Mouse (Mus musculus) lung, postnatal 0 days (tissue): Measurements from ENCODE around the gene Noxa1. TPM values are rescaled to one million over a fixed set of nuclear protein-coding genes. Genes with fewer than 3 reads are reported as not detected.

ENCODE experiments used
- ATAC-seq: fragments of 200-750 bp; cut with Nextera tagmentation; 2 replicates; pipeline ENCODE4 v1.8.0; 2017; ENCODE audit warnings: moderate library complexity
- DNase-seq: peaks from one replicate; pipeline ENCODE4 v3.0.0-alpha.2; 2016; ENCODE audit warnings: low spot score
- H3K27ac ChIP-seq: fragments of 300-500 bp; sonication (generic); 2 replicates; pipeline ENCODE4 v1.5.1; 2014; ENCODE audit warnings: antibody characterized with exemption, mild to moderate bottlenecking, low read length, mixed read lengths
- H3K27me3 ChIP-seq: fragments of 300-500 bp; sonication (generic); replicated peaks from 2 replicates; pipeline ENCODE4 v1.6.1; 2014; ENCODE audit warnings: low read length, mixed read lengths; ENCODE audit not compliant: insufficient read depth
- H3K36me3 ChIP-seq: fragments of 300-500 bp; sonication (generic); 2 replicates; pipeline ENCODE4 v1.6.1; 2014; ENCODE audit warnings: low read length, mixed read lengths; ENCODE audit not compliant: insufficient read depth
- H3K4me1 ChIP-seq: fragments of 300-500 bp; sonication (generic); 2 replicates; pipeline ENCODE4 v1.6.1; 2014; ENCODE audit warnings: antibody characterized with exemption, low read depth, low read length, mixed read lengths; ENCODE audit not compliant: insufficient read depth
- H3K4me2 ChIP-seq: fragments of 300-500 bp; sonication (generic); replicated peaks from 2 replicates; pipeline ENCODE4 v1.6.1; 2014; ENCODE audit warnings: low read depth, mild to moderate bottlenecking, low read length, moderate library complexity, mixed read lengths
- H3K4me3 ChIP-seq: fragments of 300-500 bp; sonication (generic); 2 replicates; pipeline ENCODE4 v1.5.1; 2014; ENCODE audit warnings: low read depth, low read length
- H3K9ac ChIP-seq: fragments of 300-500 bp; sonication (generic); replicated peaks from 2 replicates; pipeline ENCODE4 v1.6.1; 2014; ENCODE audit warnings: low read depth, mild to moderate bottlenecking
- H3K9me3 ChIP-seq: fragments of 300-500 bp; sonication (generic); 2 replicates; pipeline ENCODE4 v1.6.1; 2016; ENCODE audit warnings: low read length, mixed read lengths
- CTCF ChIP-seq: IDR thresholded peaks from 2 replicates; pipeline ENCODE4 v1.5.1; 2016; ENCODE audit warnings: antibody characterized with exemption, mild to moderate bottlenecking
- EP300 ChIP-seq: IDR thresholded peaks from 2 replicates; pipeline ENCODE4 v1.6.1; 2016; ENCODE audit warnings: antibody characterized with exemption, mild to moderate bottlenecking, control low read depth
- WGBS: fragments of 180-500 bp; shearing (Covaris S2); extraction: QIAGEN DNeasy Blood & Tissue Kit; methylation state at CpG from one replicate; pipeline ENCODE4 v1.1.7; 2014; 5-methylcytosine and 5-hydroxymethylcytosine counted together
- polyA plus RNA-seq: library from polyadenylated mRNA; unstranded; fragments of >200 nt; fragmentation: Nextera tagmentation; extraction: Ambion mirVana; gene quantifications from 2 replicates; pipeline ENCODE4 v1.2.1, GENCODE M21; 2015

Gene Noxa1
- polyA plus RNA-seq, 1 experiment from 2014 or later, result 14.6 TPM

DNA sequence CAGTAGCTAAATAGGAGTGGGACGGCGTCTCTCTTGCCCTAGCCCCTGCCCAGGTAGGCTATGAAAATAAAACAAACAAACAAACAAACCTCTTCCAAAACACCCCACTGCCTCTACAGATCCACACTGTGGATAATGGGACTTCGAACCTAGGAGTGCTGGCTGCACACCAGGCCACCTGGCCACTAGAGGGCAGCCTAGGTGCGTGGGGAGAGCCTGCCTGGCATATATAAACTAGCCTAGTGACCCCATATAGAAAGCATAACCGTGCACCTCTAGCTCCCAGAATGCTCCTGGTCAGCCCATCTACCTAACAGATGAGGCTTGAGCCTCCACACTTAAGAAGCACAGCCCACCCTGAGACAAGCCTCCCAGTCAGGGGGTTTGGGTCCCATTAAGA, 32.3 kb upstream of the Noxa1 start:
- Histone ChIP-seq H3K36me3 (no peaks in the 10 kb centered on the region), H3K27ac (no peak overlapping the region), H3K4me1 (no peaks in the 10 kb centered on the region), H3K9ac (no peak overlapping the region), H3K4me2 (no peak overlapping the region), H3K27me3 (no peaks in the 10 kb centered on the region), H3K9me3 (no peaks in the 10 kb centered on the region), H3K4me3 (no peak overlapping the region)
- DNase-seq, result peak; percentile 68
- TF ChIP-seq CTCF (peak; percentile 88), EP300 (no peak)
- peak; percentile 63 for ATAC-seq
- WGBS, result 41% methylated on average over 5 of the region's 5 CpGs

DNA sequence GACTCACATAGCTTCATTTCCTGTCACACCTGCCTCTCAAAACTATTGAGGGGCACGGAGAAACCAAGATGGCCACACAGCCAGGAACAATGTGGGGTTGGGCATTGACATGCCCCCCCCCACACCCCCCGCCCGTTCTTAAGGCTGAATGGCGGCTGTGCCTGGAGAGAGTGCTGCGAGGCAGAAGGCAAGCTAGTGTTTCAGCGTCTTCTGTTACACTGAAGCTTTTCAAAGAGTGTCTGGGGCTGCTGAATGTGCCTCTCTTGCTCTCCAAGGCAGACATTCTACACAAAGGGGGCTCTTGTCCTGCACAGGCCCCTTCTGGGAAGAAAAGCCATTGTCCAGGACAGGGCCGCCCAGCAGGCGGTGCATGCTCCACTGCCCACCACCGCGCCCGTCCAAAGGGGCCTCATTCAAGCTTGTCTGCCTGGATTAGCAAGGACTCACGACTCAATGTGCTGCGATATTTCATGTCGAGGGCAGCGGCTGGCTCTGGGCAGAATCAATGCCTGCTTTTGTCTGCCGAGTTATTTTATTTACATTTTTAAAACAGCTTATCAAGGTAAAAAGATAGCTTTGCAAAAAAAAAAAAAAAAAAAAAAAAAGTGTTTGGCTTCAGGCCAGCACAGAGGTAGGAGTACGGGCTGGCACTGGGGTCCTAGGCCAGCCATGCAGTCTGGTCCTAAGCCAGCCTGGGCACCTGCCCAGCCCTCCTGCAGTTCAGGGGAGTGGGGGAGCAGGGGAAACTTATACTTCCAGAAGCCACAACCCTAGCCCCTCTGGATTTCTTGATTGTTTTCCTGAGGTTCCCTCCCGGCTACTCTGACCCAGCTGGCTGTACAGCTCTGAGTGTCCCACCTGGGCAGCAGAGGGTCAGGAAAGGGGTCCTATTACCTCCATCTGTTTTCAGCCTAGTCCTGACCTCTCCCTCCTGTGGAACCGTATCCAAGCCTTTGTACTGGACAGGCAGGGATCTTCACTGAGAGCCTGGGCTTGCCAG, 31.4 kb upstream of the Noxa1 start:
- Histone ChIP-seq H3K27ac (no peak overlapping the region), H3K27me3 (no peaks in the 10 kb centered on the region), H3K4me1 (no peaks in the 10 kb centered on the region), H3K9me3 (no peaks in the 10 kb centered on the region), H3K9ac (no peak overlapping the region), H3K4me3 (no peak overlapping the region), H3K4me2 (no peak overlapping the region), H3K36me3 (no peaks in the 10 kb centered on the region)
- TF ChIP-seq CTCF (no peak), EP300 (no peak)
- DNase-seq, result no peak
- WGBS, result 46% methylated on average over 19 of the region's 19 CpGs
- ATAC-seq, result no peak

DNA sequence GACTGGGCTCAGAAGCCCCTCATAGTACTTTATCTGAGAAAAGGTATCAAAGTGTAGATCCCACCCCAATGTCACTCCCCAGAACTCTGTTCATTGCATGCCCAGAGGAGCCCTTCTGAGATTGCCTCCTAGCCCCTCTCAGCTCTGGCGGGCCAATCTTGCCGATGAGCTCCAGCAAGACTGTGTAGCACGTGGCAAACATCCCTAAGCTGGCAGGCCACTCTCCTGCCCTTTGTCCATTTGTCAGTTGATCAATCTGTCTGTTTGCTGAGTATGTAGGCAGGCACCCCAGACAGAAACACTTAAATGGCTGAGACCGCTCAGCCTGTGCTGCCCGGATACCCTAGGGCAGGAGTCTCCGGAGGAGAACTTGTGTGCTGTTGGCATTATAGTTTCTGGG, 30.2 kb upstream of the Noxa1 start:
- Histone ChIP-seq H3K27me3 (no peaks in the 10 kb centered on the region), H3K9ac (no peak overlapping the region), H3K27ac (no peak overlapping the region), H3K36me3 (no peaks in the 10 kb centered on the region), H3K4me3 (no peak overlapping the region), H3K9me3 (no peaks in the 10 kb centered on the region), H3K4me1 (no peaks in the 10 kb centered on the region), H3K4me2 (no peak overlapping the region)
- DNase-seq (no peak), ATAC-seq (no peak)
- TF ChIP-seq CTCF (no peak), EP300 (no peak)
- WGBS, result 92% methylated on average over 6 of the region's 6 CpGs

DNA sequence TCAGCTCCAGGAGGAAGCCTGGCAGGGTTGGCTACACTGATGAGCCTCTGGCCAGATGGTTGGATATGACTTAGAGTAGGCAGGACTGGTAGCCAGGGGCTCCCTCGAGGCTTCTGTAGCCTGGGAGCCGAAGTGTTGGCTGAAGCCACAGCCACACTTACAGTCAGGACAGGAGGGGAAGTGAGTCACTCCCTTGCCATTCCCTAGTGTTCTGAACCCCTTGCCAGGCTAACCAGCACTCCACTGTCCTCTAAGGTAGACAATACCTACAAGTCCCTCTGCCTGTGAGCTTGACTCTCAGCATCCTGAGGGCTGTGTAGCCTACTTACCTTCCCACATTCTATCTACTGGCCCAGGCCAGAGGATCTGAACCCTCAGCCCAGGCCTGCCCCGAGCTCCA, 29.5 kb upstream of the Noxa1 start:
- H3K4me3 ChIP-seq, result no peak overlapping the region
- DNase-seq (no peak), ATAC-seq (no peak)
- no peaks in the 10 kb centered on the region for H3K27me3 ChIP-seq
- H3K9me3 ChIP-seq, result no peaks in the 10 kb centered on the region
- WGBS, result 49% methylated on average over 3 of the region's 3 CpGs
- no peak for TF ChIP-seq EP300
- TF ChIP-seq CTCF, result no peak
- no peak overlapping the region for H3K4me2 ChIP-seq
- no peaks in the 10 kb centered on the region for H3K4me1 ChIP-seq
- H3K36me3 ChIP-seq, result no peaks in the 10 kb centered on the region
- H3K9ac ChIP-seq, result no peak overlapping the region
- no peak overlapping the region for H3K27ac ChIP-seq

DNA sequence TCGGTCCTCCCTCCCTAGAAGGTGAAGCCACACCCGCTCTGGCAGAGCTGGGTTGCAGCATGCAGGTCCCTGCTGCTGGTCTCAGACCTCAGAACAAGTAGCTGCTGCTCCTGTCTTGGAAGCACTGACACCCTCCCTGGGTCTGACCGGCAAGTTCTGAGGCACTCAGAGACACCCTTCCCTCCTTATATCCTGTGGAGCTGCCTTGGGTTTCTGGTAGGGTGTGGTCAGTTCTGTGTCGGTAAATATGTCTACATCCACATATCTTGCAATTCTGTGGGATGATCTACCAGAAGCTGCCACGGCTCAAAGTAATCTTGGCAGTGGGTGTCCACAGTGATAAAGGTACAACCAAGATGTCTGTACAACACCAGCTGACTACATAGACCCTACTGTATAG, 28.6 kb upstream of the Noxa1 start:
- no peak overlapping the region for H3K9ac ChIP-seq
- H3K4me3 ChIP-seq, result no peak overlapping the region
- WGBS, result 54% methylated on average over 5 of the region's 5 CpGs
- H3K27ac ChIP-seq, result no peak overlapping the region
- no peaks in the 10 kb centered on the region for H3K27me3 ChIP-seq
- ATAC-seq, result no peak
- no peak overlapping the region for H3K4me2 ChIP-seq
- no peaks in the 10 kb centered on the region for H3K9me3 ChIP-seq
- TF ChIP-seq CTCF, result no peak
- TF ChIP-seq EP300, result no peak
- no peak for DNase-seq
- H3K4me1 ChIP-seq, result no peaks in the 10 kb centered on the region
- no peaks in the 10 kb centered on the region for H3K36me3 ChIP-seq

DNA sequence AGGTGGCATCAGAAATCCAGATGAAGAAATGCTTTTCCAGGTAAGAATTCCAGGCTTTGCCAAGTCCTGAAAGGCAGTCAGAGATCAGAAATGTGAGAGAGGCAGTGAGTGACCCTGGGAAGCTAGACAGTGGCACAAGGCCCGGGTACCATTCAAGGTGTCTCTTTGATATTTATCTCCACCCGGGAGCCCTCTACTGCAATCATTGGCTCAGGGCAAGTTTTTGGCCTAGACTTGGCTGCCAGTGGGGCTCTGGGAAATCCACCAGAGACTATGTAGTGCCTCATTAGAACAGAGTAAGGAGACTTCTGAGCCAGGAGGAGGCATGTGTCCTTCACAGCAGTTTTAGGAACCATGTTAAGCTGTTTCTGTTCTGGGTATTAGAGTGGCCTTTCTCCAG, 27.7 kb upstream of the Noxa1 start:
- Histone ChIP-seq H3K27me3 (no peaks in the 10 kb centered on the region), H3K36me3 (no peaks in the 10 kb centered on the region), H3K4me1 (no peaks in the 10 kb centered on the region), H3K4me2 (no peak overlapping the region), H3K4me3 (no peak overlapping the region), H3K9me3 (no peaks in the 10 kb centered on the region), H3K9ac (no peak overlapping the region), H3K27ac (no peak overlapping the region)
- 51% methylated on average over 2 of the region's 2 CpGs for WGBS
- ATAC-seq, result no peak
- TF ChIP-seq CTCF, result no peak
- no peak for DNase-seq
